Mouse (Mus musculus): Measurements from ENCODE around the gene Pard3.

The Pard3 gene

DNA sequence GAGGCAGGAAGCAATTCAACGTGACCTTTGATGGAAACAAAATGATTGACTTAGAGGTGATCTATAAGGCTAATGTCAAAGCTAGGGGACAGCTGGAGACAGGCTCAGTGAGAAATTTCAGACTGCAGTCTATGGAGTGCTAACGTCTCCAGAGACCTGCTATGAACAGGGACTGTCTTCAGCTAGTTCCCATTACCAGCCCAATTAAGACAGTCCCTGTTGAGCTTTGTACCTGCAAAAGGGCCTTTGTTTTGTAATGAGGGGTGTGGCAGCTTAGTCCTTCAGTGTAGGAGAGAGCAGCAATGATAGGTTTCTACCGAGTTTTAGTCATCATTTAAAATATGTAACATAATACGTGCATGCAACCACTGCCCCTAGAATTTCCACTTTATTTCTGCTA lies 448.9 kb downstream of the Pard3 start:
- no peak for DNase-seq

DNA sequence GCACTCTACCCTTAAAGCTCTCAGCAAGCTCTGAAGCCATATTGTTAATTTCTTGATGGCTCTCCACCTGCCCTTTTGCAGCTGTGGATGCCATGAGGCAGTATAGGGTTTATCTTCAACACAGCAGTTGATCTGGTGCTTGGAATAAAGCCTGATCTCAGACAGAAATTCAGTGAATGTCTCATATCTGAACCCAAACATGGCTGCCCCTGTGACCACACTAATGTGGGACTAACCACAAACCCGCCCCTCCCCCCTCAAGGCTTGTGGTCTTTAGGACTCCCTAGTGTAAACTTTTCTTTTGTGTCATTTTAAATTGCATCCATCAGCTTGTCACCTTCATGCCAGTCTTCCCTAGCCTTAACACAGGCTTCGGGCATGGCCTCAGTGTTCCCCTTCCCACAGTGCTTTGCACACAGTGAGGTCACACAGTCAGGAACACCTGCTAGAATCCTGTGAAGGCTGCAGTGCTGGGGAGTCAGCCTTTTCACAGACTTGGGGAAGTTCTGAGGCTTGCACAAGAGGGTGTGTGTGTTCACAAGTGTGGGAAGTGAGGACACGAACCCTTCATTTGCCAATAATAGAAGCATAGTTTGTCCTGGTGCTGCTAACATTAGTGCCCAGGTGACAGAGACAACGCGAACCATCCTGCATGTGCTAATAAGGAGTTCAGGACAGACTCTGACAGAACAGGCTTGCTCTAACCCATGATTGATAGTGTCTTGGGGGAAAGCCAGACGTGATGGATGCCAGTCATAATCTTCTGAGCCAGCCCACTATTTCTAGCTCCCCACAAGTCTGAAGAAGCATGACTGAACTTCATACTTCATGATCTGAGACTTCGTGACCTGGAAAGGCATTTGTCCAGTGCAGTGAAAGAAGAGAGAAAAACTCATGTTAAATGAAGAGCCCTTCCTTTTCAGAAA lies 451.4 kb downstream of the Pard3 start:
- DNase-seq, result no peak

GRCm38 (mm10) chr8:127516043-127516442 lies 452.4 kb downstream of the Pard3 start:
- DNase-seq, result no peak

DNA sequence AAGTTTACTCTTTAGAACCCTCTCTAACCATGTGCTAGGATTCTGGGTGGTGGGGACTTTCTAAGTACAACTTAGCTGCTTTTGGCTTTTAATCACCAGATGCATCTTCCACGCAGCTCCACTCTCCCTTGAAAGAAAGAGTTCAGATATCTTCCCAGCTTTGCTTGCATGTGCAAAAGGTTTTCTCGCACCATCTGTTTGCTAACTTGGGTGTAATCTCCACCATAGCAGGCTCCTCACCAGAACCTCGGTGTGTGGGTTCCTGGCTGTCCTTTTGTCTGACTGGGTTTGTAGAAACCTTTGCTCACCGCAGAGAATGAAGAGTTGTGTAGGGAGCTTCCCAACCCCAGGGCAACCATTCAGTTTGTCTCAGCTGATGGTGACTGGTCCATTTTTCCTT lies 462.0 kb downstream of the Pard3 start:
- no peak for DNase-seq

- no peak for DNase-seq
Measured at GRCm38 (mm10) chr8:127528315-127528714, 464.6 kb downstream of the Pard3 start.

- no peak for DNase-seq
Measured at GRCm38 (mm10) chr8:127529746-127530145, 466.1 kb downstream of the Pard3 start.

- no peak for DNase-seq
Measured at GRCm38 (mm10) chr8:127531866-127532265, 468.2 kb downstream of the Pard3 start.

- DNase-seq, result no peak
Measured at GRCm38 (mm10) chr8:127534789-127535188, 471.1 kb downstream of the Pard3 start.

- DNase-seq, result no peak
Measured at GRCm38 (mm10) chr8:127535192-127535845, 471.6 kb downstream of the Pard3 start.

DNA sequence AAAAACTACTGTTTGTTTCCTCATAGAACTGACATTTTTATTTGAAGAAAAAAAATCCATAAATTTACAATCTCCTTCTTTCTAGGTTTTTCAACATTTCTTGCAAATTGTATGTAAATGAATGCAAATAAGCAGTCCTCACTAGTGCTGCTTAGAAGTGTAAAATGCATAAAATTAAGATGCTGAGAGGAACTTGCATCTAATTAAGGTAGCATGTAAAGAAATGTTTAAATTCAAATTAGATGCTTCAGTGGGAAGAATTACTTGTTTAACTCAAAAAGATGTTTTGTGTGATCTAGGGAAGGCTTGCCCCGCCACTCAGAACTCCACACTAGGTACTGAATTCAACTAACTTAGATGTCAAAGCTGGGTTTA lies 472.1 kb downstream of the Pard3 start:
- no peak for DNase-seq

- DNase-seq, result no peak
Measured at GRCm38 (mm10) chr8:127539803-127540202, 476.1 kb downstream of the Pard3 start.

- no peak for DNase-seq
Measured at GRCm38 (mm10) chr8:127540273-127540672, 476.6 kb downstream of the Pard3 start.

GRCm38 (mm10) chr8:127542162-127542561 lies 478.5 kb downstream of the Pard3 start:
- no peak for DNase-seq

DNA sequence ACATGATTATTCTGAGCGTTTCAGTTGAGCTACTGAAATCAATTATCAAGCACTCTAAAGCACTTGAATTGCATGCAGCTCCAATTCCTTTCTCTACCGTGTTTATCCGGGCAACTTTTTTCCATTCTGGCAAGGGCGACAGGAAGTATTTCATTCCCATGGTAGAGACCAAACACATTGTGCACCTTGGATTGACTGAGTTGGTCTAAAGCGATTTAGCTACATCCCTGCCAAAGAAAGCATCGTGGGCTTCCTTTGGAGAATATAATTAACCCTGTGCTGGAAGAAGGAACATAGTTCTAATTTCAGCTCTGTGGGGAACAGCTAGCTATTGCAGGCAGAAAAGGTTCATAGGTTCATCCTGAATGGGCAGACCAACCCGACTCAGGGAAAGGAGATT lies 480.0 kb downstream of the Pard3 start:
- no peak for DNase-seq

GRCm38 (mm10) chr8:127546161-127546560 lies 482.5 kb downstream of the Pard3 start:
- no peak for DNase-seq

DNA sequence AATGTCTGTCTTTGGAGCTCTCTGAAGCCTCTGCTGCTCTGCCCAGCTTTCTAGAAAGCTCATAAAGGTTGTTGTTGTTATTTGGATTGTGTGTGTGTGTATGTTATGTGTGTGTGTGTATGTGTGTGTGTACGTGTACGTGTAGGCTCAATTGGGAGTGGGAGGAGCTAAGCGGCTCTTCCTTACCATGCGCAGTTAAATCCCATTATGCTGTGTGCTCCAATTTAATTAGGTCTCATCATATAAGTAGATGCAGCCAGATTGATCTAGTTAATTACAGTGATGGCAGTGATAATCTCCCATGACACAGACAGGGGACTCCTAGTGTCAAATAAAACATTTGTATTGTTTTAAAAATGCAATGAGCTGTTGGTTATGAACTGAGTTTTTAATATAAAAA lies 487.2 kb downstream of the Pard3 start:
- no peak for DNase-seq

- no peak for DNase-seq
Measured at GRCm38 (mm10) chr8:127552161-127552595, 488.5 kb downstream of the Pard3 start.

- DNase-seq, result no peak
Measured at GRCm38 (mm10) chr8:127552836-127553235, 489.1 kb downstream of the Pard3 start.

- no peak for DNase-seq
Measured at GRCm38 (mm10) chr8:127553582-127553981, 489.9 kb downstream of the Pard3 start.

- DNase-seq, result no peak
Measured at GRCm38 (mm10) chr8:127555795-127556194, 492.1 kb downstream of the Pard3 start.

GRCm38 (mm10) chr8:127556964-127557363 lies 493.3 kb downstream of the Pard3 start:
- no peak for DNase-seq

DNA sequence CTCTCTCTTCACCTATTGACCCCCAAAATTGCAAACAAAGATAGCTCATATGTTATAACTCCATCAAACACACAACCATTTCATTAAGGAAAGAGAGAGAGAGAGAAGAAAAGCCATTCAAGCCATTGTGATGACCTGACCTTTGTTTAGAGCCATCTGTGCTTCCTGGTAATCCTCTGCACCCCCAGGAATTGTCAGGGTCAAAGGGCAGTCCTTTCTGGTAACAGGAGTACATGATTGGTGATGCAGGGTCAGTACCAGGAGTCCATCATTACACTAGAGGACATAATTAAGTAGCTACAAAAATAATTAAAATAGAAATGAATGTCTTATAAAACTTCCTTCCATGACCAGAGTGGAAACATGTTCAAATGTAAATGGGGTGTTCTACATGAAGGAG lies 493.9 kb downstream of the Pard3 start:
- DNase-seq, result no peak

- DNase-seq, result no peak
Measured at GRCm38 (mm10) chr8:127563634-127564033, 499.9 kb downstream of the Pard3 start.

DNA sequence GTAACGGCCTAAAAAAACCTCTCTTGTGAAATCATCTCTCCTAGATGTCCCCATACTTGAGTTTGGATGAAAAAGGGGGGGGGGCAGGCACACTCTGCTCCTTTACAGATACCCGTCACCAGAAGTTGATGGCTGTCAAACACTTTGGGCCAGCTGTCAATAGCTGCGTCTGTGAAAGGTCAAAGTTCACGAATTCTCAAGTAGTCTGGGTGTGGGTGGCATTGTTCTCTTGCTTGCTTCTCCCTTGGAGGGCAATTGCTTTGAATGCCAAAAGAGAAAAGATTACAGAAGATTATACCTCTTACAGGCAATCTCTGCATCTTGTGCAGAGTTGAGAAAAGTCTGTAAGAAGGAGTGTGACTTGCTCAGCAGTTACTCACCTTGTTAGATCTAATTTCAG lies 500.7 kb downstream of the Pard3 start:
- no peak for DNase-seq
